Mouse (Mus musculus) T-helper 17 cell (primary cell): ENCODE results near the gene Psg17.
"Not testable (repeated sequence)": the region's sequence is repeated elsewhere in the genome, so short reads cannot be mapped to it uniquely, and the experiment has no call there.

Experiments used
- in situ Hi-C, 2 experiments: fragments of 300-600 bp; cut with MboI, MseI; formaldehyde crosslinking; loops; 1 replicate in 1 of 2; 2 replicates in 1 of 2; pipeline ENCODE4 v1.15.1; 2025; ENCODE audit warnings: high pct_unique_total_duplicates in 2 of 2

Psg17 gene

DNA sequence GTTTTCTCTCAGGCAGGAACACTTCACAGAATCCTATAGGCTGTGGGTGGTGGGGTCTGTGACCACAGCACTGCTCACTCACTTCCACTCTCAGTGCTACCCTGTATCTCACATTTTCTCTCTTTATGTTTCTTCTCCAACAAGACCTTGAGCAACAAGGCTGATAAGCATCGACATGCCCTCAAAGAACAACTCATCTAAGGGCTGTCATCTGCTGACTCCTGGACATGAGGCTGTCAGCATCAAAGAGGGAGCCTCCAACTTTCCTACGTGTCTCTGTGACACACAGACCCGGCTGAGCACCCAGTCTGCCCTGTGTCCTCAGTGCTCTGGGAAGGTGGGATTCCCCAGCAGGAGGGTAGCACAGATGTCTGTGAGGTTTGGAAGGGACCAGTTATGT, at the start of gene Psg17:
Gene Psg17 (minus strand): TSS at position 101 of the 400 bp plus-strand sequence.
- in situ Hi-C loops, result no loop called here

DNA sequence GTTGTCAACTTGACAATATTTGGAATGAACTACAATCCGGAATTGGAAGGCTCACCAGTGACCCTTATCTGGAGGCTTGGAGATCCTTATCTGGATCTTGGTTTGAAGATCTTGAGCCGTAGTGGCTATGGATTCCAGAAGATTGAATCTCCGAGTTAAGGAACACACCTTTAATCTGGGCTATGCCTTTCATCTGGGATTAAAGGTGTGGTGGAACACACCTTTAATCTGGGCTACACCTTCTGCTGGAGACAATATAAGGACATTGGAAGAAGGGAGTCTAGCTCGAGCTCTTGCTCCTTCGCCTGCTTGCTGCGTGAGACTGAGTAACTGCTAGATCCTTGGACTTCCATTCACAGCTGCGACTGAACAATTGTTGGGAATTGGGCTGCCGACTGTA, 49.6 kb upstream of the Psg17 start, which contains the start of gene Pglyrp1:
Gene Pglyrp1 (plus strand): TSS at position 301 of the 400 bp plus-strand sequence.
- in situ Hi-C loops, result loop anchor here (5.0 kb wide), 2 partner anchors 114 to 124 kb away; no protein-coding TSS in a partner anchor

DNA sequence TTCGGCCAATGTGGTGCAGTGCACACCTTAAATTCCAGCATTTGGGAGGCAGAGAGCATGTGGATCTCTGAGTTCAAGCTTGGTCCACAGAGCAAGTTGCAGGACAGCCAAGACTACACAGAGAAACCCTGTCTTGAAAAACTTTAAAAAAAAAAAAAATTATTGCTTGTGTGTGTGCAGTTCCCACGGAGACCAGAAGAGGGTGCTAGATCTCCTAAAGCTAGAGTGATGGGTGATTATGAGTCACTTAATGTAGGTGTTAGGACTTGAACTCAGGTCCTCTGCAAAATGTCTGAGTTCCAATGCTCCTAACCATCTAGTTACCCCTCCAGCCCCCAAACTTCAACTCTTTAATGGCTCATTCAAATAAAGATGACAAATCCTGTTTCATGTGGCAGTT, 47.1 kb upstream of the Psg17 start:
- in situ Hi-C loops, result no loop called here

DNA sequence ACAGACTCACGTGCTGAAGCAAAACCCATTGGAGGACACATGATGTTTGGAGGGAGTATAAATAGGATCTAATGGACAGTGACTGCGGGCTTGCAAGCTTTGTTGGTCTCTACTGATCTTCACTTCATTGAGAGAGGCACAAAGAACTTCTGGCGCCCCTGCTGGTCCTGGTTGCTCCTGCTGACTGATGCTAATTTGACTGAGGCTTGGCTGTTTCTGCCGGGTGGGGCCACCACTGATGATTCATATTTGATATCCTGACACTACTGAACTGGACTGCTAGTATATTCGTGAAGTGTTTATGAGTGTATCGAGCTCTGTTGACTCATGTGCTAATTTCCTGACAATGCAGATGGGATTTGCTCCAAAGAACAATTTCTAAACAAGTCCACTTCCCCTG, 41.4 kb upstream of the Psg17 start:
- in situ Hi-C loops, result no loop called here

DNA sequence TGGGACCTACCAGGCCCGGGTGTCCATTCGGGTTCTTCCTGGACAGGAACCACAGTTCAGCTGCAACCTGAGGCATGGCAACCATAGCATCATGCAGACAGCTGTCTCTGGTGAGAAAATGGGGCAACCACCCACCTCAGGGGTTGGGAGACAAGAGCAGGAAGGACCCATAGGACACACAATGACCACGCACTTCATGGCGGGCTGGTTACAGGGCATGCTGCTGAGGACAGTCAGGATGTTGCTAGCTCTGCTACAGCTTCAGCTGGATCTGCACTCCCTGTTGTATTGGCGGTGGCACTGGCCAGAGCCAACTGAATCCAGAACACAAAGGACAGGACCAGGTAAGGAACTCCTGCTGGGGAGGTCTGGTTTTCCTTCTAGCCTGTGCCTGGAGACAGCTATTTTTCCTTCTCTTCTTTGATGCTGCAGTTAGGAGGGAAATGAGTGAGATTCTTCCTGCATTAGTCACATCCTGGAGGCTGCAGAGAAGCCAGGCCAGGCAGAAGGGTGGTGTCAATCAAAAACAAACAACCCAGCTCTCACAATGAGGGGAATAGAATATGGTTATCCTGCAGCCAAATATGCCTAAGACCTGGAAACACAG, 37.0 kb upstream of the Psg17 start:
- in situ Hi-C loops, result no loop called here

DNA sequence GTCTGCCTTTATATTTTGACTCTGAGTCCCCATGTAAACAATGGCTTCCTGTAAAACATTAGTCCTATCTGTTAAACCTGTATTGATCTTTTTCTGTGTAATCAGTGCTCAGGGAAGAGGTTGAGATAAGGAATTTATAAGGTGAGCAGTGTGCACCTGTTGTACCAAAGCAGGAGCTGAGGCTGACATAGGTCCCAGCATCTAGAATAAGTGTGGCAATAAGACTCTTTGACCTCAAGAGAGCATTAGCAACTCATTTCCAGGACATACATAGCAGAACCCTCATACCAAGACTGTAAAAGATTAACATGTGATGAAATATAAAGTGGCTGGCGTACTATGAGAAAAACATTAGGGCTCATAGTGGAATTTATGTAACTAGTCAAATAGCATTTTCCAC, 27.0 kb upstream of the Psg17 start:
- in situ Hi-C loops, result no loop called here

DNA sequence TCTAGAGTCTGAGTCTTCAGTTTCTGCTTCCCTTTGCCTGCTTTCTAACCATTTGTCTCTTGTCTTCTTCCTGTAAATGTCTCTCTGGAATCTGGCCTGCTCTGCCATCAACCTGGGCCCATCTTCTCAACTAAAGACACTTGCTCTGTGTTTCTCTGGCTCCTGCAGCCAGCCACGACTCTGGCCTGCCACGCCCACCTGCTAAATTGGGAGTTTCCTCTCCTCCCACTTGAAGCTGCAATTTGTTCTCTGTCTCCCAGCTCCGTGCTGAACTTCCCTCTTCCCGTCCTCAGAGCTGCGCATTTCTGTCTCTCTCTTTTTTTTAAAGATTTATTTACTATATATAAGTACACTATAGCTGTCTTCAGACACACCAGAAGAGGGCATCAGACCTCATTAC, 23.4 kb upstream of the Psg17 start:
- in situ Hi-C loops, result no loop called here

DNA sequence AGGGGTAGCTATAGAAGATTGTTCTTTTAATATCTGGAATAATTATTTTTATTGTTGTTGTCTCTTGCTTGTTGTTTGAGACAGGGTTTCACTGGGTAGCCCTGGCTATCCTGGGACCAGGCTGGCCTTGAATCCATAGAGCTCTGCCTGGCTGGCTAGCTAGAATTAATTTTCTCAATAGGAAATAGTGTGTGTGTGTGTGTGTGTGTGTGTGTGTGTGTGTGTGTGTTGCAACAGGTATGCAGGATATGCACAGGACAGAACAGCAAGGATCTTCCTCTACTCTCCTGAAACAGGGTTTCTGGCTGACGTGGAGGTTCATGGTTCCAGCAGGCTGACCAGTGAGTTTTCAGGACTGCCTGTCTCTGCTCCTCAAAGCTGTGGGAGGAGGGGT, 19.8 kb upstream of the Psg17 start:
- in situ Hi-C loops, result no loop called here

DNA sequence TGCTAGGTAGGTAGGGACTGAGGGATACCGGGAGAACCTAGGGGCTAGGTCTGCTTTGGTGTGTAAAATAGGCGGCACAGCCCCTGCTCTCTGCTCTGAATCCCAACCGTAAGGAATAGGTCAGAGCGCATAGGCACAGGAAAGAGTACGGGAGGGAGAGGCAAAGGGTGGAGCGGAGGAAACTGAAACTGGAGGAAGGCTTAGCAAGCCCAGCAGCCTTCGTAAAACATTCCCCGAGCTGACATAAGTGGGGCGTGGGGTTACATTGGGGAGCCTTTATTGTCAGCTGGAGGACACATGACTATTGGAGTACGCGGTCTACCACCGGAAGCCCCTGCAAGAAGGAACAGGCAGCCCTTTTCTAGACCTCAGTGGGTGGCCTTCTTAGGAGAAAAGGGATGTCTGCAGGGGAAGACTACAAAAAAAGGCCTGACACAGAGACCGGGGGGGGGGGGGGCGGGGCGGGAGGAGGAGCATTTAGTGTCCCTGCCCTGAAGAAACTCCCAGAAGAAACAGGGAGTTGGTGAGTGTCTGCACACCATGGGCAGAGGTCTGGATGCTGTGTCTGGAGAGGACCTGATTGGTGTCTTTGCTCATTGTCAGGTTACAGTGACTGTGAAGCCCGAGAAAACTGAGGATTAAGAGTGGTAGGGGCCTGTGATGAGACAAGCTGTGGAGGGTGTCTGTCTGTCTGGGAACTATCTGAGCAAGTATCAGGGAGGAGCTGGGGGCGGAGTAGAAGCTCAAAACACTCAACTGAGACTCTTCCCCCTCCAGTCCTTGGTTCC, 19.2 kb upstream of the Psg17 start:
- in situ Hi-C loops, result no loop called here

DNA sequence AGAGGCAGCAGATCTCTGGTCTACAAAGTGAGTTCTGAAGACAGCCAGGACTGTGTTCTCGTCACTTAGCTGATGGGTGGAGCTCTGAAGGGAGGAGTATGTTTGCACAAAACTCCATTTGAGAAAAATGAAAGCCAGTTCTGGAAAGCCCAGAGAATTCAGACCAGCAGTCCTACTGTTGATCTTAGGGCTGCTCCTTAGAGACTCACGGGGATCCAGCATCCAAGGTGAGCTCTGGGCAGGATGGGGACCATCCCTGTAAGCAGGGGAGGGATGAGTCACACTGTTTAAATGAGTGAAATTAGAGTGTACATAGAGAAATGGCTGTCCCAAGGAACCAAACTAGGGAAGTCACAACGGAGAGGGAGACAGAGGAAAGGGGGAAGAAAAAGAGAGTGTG, 18.5 kb upstream of the Psg17 start, which contains the start of gene Mill2:
Gene Mill2 (plus strand): TSS at position 102 of the 400 bp plus-strand sequence.
- in situ Hi-C loops, result no loop called here

DNA sequence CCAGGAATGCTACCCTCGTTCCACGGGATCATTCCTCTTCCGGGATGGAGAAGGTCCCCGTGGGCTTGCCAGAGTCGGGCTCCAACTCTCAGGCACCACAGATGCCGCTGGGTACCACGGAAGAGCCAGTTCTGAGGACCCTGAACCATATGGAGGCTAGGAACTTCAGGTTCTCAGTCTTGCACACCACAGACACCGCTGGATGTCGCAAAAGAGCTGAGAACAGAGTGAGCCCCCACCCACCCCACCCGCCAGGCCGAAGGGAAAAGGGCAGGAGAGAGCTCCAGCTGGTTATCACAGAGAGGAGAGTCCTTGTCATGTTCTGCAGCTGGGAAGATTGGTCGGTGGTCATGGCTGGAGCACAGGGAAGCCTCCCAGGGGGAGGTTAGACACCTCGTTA, 10.9 kb upstream of the Psg17 start:
- in situ Hi-C loops, result no loop called here

DNA sequence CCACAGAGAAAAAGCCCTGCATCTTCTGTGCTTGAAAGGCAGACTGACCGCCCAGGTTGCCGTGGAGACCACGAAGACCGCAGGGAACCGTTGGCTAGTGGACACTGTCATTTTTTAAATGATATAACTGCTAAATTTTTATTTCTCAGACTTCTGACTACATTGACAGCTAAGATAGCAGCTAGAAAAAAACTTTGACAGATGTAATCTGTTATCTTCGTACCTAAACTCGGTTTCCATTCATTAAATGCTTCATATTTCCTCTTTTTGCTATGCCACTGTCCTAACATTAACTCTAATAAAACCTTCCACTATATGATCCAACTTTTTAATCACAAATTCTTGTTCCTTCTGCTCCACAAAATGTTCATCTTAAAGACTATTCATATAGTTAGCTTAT, 8.1 kb upstream of the Psg17 start:
- in situ Hi-C loops, result no loop called here

DNA sequence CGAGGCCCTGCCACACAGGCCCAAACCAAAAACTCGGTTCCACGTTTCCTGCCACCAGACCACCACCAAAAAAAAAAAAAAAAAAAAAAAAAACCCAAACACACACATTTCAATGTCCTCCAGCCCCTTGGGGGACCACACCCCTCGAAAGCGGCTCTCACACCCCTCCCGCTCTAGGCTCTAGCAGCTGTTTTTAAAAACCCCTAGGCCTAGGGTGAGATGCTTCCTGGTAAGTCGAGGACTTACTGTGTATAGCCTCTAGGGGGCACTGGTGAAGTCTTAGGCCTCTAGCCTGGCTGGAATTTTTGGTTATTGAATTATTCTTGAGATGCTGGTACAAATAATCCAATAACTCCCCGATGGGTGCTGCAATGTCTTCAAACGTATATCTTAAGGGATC, 7.2 kb upstream of the Psg17 start:
- in situ Hi-C loops, result no loop called here

DNA sequence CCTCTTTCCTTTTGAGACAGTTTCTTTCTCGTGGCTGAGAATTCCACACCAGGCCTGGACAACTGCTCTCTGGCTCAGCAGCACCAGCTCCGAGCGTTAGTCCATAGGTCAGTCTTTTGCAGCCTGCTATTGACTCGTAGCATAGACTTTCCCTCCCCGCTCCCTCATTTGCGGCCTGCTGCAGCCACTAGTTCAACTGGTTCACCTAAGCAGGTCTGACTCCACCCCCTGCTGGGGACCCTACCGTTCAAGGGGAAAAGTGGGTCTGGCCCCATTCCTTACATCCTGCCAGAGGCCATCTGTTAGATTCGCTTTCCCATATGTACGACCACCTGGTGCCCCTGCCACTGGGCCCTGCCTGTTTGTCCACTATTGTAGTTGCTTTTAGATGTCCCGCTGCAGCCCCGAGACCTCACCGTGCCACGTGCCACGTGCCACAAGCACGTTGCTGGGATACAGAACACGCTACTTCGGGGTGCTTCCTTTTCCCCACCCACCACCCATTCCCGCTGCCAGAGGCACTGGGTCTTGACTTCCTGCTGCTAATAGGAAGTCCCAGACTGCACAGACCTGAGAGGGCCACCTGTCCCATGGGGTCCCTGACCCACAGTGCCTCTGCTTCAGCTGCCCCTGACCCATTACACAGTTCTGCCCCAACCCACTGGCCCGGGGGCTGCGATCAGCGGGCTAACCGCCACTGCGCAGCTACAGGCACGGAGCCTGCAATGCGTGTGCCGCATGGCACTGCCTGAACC, 6.6 kb upstream of the Psg17 start:
- in situ Hi-C loops, result no loop called here

DNA sequence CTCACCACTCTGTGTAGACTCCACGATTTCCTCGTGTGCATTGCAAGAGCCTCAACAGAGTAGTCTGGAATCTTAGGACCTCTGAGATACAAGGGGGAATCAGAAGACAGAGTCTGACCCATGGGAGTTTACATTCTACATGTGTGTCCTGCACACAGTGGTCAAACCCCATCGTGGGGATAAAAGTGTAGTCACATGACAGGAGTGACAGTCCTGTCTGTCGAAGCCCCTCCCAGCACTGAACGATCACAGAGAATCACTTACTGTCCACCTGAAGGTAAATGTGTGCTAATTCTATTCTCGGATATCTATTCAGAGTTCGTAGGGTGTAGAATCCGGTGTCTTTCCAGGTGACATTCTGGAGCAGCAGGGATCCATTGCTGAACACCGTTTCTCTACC, 3.1 kb downstream of the Psg17 start:
- in situ Hi-C loops, result no loop called here

DNA sequence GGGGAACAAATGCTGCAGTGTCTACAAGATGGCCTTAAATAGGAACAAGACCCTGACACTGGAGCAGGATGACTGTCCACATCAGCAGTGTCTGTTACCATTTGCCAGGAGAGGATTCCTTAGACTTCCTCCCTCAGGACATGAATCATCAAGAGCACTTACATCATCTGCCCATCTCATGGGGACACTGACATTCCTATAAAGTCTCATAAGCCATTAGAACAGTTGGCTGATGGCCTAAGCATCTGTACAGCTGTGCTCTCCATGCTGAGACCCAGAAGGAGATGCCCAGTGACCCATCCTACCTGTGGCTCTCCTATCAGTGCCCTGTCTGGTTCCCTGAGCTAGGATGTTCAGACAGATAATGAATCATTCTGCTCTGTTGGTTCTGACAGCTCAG, 17.9 kb downstream of the Psg17 start:
- in situ Hi-C loops, result loop anchor here in 1 of 2 experiments (5.0 kb wide), 1 partner anchor 81 kb away; no protein-coding TSS in a partner anchor

DNA sequence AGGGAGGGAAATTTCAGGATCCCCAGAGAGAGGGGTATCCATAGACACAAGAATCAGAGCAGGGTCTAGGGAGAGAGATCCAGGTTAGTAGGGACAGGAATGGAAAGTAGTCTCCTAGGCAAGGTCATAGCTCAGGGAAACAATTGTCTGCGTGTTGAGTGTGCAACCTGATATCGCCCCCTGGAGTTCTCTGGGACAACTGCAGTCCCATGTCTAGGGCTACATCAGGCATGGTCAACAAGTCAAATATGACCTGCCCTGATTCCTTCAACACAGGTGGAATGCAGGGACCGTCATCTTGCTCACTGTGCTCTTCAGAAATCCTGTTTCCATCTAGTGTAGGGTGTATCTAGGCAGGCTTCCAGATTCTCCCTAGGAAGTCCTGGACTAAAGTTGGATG, 22.3 kb downstream of the Psg17 start:
- in situ Hi-C loops, result no loop called here

DNA sequence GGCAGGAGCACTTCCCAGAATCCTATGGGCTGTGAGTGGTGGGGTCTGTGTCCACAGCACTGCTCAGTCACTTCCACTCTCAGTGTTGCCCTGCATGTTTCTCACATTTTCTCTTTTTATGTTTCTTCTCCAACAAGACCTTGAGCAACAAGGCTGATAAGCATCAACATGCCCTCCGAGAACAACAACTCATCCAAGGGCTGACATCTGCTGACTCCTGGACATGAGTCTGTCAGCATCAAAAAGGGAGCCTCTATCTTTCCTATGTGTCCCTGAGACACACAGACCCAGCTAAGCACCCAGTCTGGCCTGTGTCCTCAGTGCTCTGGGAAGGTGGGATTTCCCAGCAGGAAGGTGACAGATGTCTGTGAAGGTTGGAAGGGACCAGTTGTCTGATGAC, 23.0 kb downstream of the Psg17 start, which contains the start of gene Psg19:
Gene Psg19 (minus strand): TSS at position 101 of the 400 bp plus-strand sequence.
- in situ Hi-C loops, result no loop called here

DNA sequence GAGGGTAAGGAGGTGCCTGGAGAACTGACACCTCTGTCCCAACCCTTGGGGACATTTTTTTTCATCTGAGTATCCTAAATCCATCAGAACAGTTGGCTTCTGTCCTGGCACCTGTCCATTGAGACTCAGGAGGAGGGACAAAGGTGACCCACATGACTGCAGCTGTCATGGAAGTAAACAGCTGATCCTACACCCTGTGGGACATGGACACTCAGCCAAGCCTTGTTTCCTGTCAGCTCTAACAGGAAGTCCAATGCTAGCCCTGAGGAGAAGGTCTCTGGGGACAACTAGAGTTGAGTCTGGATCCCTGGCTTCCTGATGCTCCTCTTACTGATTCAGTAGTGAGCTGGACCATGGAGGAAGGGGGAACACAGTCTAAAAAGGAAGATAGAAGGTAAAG, 30.7 kb downstream of the Psg17 start:
- in situ Hi-C loops, result not testable (repeated sequence)

DNA sequence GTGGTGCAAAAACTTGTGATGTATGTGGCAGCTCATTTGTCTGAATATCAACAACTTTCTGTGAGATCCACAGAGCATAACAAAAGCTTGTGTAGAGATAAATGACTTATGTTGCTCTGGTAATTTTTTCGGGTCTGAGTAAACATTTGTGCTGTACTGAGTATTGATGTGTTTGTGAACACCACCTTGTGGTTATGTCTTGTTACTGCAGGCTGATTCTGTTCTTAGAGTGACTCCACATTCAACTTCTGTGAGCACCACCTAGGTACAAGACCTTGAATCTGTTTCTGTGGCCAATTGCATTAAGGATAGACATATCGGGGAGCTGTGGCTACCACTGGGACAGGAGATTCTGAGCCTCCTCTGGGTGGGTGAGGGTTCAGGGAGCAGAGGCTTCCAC, 40.1 kb downstream of the Psg17 start:
- in situ Hi-C loops, result not testable (repeated sequence)

DNA sequence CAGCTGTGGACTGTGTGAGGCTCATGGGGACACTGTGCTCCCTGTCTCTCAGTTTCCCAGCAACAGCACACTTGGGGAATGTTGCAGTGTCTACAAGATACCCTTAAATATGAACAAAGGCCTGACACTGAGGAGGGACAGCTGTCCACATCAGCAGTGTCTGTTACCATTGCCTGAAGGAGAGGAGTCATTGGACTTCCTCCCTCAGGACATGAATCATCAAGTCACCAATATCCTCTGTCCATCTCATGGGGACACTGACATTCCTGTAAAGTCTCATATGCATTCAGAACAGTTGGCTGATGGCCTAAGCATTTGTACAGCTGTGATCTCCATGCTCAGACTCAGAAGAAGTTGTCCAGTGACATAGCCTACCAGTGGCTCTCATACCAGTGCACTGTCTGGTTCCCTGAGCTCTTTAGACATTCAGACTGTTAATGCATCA, 42.0 kb downstream of the Psg17 start:
- in situ Hi-C loops, result no loop called here
